Mouse (Mus musculus): ENCODE results near the gene Igbp1.
A peak's percentile ranks its signal among the peaks of the same experiment; 100 is the strongest.

The Igbp1 gene

DNA sequence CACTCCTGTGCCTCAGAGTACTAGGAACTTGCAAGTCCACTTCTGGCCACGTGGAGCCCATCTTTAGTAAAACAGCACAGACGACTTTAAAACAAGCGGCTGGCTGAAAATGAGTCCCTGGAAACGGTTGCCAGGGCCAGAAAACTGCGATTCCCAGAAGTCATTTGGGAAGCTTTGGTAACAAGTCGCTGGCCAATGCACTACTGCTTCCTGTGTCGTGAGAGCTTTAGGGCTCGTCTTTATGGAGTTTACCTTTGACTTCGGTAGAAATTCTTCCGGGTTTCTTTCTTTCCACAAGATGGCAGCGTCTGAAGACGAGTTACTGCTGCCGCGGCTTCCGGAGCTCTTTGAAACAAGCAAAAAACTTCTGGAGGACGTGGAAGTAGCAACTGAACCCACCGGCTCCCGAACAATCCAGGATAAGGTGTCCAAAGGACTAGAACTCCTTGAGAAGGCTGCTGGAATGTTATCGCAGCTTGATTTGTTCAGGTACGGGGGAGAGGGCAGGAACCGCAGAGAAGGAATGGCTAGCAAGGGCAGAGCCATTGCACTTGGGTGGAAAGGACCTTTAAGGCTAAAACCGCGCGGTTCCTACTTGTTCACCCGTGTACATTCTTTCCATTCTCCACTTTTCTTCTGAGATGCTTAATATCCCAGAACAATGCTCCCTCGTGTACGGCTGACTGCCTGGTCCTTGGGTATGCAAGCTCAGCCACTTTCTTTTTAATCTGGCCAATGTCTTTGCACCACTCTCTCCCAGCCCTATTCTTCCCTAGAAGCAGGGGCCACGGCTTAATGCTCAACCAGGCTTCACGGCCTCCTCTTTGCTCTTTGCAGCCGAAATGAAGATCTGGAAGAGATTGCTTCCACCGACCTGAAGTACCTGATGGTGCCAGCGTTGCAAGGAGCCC lies at the start of gene Igbp1:
TSS of gene Igbp1 (plus strand) at position 224 of the 911 bp plus-strand sequence.
- DNase-seq: peak; percentile 86 to 88

DNA sequence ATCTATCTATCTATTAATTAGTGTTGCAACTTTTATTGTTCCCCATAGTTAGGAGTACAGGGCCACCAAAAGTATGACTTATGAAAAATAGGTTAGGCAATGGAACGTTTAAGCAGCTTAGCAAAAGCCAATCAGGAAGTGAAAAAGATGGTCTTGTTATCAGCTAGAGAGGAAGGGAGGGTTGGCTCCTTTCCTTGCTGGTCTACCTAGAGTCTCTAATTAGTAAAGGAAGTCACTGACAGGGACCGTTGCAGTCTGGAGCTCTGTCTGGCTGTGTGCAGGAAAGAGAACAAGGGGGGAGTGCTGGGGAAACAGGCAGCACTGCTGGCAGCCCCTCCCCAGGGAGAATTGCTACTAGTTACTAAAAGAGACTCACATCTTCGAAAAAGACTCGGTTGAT lies 26.0 kb upstream of the Igbp1 start:
- no peak for DNase-seq

DNA sequence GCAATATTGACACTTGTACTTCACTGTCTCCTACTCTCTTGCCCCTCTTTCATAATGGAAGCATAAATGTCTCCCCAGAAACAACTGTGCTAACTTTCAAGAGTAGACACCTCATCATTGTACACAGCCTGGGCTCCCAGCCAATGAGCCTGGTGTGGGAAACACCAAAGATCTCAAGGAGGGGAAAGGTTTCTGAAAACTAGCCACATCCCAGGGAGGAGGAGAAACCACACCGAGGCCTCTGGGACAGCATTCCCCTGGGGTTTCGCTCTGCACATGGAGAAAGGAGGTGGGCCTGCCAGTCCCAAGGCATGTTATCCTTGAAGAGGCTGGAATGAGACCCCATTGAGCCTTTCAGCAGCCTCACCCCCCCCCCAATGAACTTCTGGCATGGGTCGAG lies 24.0 kb upstream of the Igbp1 start:
- no peak for DNase-seq

DNA sequence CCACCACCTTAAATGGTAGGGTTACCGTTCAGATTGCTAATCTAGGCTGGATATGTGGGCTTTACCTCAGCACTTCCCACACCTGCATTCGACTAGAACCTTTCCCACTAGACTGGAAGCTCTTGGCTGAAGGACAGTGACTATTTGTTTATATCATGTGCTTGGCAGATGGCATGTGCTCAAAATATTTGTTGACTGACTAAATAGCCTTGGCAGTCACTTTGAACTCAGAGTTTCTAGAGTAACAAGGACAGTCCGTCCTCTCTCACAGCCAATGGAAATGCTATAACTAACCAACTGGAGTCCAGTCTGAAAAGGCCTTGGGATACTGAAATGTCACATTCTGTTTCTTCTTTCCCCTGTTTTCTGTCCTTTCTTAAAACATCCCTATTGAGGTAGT lies 22.6 kb upstream of the Igbp1 start:
- DNase-seq: no peak

DNA sequence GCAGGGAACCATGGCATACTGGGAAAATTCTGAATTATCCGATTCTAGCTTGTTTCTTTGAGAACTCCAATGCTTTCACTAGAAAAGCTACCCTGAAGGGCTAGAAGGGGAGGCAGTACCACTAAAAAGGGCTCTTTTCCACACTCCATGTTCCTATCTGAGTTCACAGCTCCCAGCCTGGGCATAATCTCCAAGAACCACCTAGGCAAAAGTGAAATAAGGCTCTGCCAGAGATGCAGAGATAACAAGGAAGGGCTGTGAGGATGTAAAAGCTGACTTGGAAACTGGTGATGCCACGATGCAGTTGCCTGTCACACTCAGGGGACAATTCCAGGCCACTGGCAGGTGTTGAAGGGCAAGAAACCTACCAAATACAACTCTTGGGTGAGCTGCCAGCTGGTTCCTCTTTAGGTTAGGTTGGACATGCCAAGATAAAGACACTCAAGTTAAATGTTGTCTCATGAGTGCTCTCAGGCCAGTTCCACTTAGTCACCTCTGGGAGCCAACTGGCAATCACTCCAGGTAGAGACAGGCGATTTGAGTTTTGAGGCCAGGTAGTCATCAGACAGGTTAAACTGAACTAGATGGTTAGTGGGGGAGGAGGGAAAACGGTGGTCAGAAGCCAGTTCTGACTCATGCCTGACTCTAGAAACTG lies 18.4 kb upstream of the Igbp1 start:
- DNase-seq: no peak

DNA sequence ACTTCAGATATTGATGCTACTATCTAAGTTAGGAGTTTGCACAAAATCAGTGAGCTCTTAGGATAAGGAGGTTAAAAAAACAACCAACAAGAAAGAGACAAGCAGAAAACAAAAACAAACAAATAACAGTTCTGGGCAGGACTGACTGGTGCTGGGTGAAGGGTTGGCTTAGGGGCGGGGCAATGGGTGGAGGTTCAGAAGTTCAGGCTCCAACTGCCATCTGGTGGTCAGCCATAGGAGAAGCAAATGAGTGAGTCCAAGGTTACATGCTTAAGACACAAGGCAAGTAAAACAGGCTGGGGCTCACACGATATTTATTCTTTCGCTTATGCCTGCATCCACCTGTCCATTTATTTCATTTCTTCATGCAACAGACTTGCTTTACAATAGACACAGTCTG lies 13.8 kb upstream of the Igbp1 start:
- DNase-seq: peak; percentile 59 to 65

DNA sequence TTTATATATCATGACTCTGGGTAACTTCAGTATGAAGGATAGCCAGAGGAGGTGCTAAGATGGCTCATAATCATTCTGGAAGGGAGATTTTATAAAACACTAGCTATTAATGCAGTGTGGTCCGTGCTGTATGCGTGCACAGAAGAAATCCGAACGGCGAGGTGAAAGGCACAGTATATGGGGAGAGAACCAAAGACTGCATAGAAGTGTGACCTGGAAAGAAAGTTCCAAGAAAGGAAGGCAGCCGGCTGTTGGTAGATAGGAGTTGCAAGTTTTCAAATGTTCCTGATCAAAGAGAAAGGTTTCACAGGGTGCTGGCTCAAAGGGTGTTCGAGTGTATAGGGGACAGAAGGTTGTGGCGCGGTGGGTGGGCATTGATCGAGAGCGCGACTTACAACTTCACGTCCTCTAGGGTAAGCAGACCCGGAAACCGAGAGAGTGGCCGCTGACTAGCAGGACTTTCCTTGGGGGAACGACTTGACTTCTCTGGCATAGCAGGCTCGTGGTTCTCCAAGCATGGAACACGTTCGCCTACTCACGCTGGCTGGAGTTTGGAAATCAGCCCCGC lies 507 bp upstream of the Igbp1 start:
- DNase-seq: no peak

DNA sequence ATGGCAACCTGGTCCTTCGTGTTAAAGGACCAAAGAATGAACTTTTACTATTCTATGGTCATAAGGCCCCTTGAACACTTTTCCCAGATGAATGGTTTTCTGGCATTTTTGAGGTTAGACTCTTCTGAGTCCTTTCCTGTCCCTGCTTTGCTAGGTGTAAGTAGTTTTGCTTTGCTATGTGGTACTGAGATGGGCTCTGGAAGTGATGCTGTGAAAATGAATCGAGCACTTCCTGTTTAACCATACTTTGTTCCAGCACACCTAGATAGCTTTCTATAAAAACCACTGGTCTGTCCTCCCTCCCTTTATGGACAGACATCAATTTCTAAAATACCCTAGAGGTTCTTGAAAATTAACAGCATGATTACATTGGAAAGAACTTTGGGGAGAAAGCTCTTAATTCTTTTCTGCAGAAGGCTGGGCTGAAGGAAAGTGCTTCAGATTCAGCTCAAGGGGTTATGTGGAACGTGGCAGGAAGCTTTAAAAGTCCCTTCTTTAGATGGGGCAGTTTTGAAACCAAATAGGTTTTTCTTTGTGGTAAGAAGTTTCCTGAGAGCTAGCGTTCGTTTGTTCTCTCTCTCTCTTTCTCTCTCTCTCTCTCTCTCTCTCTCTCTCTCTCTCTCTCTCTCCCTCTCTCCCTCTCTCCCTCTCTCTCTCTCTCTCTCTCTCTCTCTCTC lies 10.2 kb downstream of the Igbp1 start:
- DNase-seq: no peak

DNA sequence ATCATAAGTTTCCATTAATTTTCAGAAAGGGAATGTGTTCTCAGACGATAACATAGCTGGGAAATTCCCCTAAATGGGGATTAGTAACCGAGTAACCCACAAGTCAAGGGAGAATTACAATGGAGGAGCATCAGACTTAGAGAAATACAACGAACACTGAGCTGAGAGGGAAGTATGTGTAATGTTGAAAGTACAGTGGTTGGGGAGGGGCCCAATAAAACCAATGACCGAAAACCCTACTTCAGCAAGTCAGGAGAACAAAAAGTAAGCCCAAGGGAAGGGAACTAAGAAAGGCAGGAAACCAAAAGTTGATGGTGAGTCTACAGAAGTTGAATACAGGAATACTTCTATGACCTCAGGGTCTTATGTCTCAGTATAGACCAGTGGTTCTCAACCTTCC lies 14.1 kb downstream of the Igbp1 start:
- DNase-seq: no peak

DNA sequence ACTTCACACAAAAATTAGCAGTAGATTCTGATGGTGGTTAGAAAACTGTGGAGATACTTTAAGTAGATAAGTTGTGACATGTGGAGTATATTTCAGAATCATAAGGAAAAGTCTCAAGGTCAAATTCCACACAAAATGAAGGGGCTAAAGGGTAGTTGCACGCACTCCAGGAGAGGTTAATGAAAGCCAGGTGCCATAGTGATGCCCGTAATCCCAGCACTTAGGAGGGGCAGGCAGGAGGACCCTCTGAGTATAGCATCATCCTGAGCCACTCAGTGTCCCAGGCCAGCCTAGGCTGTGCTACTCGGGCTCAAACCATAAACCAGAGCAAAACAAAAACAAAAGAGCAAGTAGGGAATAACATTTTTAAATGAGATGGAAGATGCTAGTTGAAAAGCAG lies 15.8 kb downstream of the Igbp1 start:
- DNase-seq: no peak

DNA sequence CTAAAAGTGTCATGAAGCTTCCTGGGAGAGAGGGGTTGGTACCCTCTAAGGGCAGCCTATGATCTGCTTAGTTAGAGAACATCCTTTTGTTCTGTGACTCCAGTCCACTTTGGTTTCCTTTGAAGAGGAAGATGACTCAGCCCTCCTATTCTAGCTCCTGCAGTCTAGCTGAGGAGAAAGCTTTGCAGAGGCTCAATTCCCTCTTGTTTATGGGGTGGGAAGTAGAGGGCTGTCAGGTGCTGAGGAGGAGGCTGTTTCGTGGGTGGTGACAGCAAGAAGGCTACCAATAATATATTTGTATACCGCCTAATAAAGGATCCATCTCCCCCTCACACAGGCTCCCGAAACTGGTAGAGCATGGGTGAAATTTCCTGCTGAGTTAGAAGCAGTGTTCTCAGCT lies 22.6 kb downstream of the Igbp1 start:
- no peak for DNase-seq

DNA sequence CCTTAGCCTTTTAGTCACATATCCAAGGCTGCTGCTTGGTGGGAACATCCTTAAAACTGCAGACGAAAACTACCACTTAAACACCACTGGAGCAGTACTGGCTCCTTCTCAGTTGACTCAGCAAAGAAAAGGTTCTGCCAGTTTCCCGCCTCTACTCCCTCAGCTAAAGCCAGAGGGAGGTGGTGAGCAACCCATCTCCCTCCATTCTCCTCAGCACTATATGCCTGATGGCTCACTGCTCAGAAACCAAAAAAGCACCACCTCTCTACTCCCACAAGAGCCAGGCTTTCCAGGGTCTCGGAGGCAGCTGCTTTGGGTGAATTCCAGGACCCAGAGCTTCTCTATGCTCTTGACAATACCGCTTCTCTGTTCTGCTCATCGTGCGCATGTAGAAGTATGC lies 23.5 kb downstream of the Igbp1 start:
- no peak for DNase-seq

DNA sequence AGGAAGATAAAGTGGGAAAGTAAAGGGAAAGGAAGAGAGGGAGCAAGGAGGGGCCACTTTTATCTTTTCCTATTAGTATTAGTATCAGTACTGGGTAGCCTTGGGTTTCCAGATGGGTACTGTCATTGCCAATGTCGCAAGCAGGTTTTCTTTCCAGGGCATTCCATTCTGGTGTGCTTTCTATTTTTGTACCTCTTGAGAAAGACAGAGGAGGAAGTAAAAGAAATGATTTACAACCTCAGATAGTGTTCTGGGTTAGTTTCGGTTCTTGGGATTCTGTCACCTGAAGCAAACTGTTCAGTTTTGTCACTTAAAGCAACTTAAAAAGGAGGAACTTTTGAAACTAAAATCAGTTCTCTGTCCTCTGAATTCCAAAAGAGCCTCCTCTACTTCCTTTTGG lies 24.4 kb downstream of the Igbp1 start:
- no peak for DNase-seq

DNA sequence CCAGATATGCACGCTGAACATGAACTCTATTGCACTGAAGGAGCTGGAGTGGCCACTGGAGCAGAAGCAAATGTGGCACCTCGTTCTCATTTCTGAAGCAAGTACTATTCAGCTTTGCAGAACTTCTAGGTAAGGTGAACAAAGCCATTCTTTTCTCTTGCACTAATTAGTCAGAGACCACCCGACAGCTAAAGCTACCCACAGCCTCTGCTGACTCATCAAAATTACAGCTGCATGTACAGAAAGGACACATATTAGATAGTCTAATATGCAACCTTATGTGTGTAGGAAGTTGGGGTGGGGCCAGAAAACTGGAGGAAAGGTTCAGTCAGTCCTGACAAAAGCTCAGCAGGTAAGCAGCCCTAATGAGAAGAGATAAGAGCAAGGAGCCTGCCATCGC lies 30.4 kb downstream of the Igbp1 start, which contains the start of gene Dgat2l6:
TSS of gene Dgat2l6 (plus strand) at position 368 of the 400 bp plus-strand sequence.
- DNase-seq: no peak

DNA sequence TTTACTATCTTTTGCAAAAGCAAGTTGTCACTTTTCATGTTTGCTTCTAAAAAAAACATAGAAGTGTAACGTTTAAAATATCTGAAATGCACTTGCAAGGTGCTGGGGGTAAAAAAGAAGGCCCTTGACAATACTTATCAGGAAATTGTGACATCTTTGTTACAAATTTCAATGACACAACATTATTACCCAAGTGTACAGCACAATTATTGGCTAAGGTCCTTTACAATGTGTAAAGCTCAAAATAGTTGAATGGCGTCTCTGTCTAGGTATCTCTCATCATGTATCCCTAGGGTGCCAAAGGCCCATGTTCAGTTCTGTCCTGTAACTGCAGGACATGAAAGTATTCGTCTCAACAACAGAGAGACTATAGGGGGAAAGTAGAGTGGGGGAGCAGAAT lies 61.9 kb downstream of the Igbp1 start:
- DNase-seq: no peak

DNA sequence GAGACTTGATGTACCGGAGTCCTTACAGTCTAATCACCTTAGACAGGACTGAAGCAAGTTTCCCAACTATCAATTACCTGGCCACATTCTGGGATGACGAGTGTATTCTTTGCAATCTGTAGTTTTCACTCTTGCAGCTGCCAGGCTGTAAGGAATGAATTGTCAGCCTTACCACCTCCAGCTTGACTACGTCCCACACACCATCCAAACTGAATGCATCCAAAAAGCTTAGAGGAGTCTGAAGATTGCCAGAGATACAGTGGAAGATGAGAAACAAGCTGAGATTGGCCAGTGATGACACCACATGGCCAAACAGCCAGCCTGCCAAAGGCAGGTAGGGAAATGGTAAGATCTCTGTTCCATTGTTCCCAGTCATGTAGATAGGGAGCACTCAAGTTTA lies 71.6 kb downstream of the Igbp1 start:
- no peak for DNase-seq
